Mouse (Mus musculus) activated CD4-positive, CD25-positive, alpha-beta regulatory T cell, adult 4 months (primary cell): ENCODE results near the gene Gprc5b. TPM values are rescaled to one million over a fixed set of nuclear protein-coding genes. Genes with fewer than 3 reads are reported as not detected.

Experiments
- ATAC-seq: one replicate; pipeline ENCODE4 v1.8.0; 2017
- polyA plus RNA-seq, 2 experiments: library from polyadenylated mRNA; unstranded; fragments of 100-300 nt; shearing (Covaris generic); gene quantifications; one replicate each; pipeline ENCODE4 v1.2.1; 2017

Gprc5b gene
- polyA plus RNA-seq, 2 experiments from 2014 or later: 1.5 to 2.3 TPM

- no peak for ATAC-seq
These were observed 5.6 kb downstream of the Gprc5b start for GRCm38 (mm10) chr7:118989275-118989856.

GRCm38 (mm10) chr7:118986369-118986768, 8.6 kb downstream of the Gprc5b start:
- no peak for ATAC-seq

- ATAC-seq: no peak
These were observed 9.2 kb downstream of the Gprc5b start for GRCm38 (mm10) chr7:118985786-118986185.

GRCm38 (mm10) chr7:118983961-118984360, 11.1 kb downstream of the Gprc5b start:
- no peak for ATAC-seq

GRCm38 (mm10) chr7:118982586-118982985, 12.4 kb downstream of the Gprc5b start:
- no peak for ATAC-seq

- no peak for ATAC-seq
These were observed 13.2 kb downstream of the Gprc5b start for GRCm38 (mm10) chr7:118981831-118982230.

GRCm38 (mm10) chr7:118981346-118981745, 13.7 kb downstream of the Gprc5b start:
- ATAC-seq: no peak

- no peak for ATAC-seq
These were observed 15.3 kb downstream of the Gprc5b start for GRCm38 (mm10) chr7:118979708-118980107.

GRCm38 (mm10) chr7:118979121-118979520, 15.9 kb downstream of the Gprc5b start:
- ATAC-seq: no peak

GRCm38 (mm10) chr7:118977167-118977543, 17.9 kb downstream of the Gprc5b start:
- ATAC-seq: no peak

- no peak for ATAC-seq
These were observed 18.4 kb downstream of the Gprc5b start for GRCm38 (mm10) chr7:118976414-118977166.

- no peak for ATAC-seq
These were observed 19.2 kb downstream of the Gprc5b start for GRCm38 (mm10) chr7:118975837-118976236.

- no peak for ATAC-seq
These were observed 21.6 kb downstream of the Gprc5b start for GRCm38 (mm10) chr7:118973377-118973776.

GRCm38 (mm10) chr7:118972306-118972705, 22.7 kb downstream of the Gprc5b start:
- no peak for ATAC-seq

GRCm38 (mm10) chr7:118971499-118971898, 23.5 kb downstream of the Gprc5b start:
- ATAC-seq: no peak

- no peak for ATAC-seq
These were observed 26.1 kb downstream of the Gprc5b start for GRCm38 (mm10) chr7:118968870-118969269.

- ATAC-seq: no peak
These were observed 29.8 kb downstream of the Gprc5b start for GRCm38 (mm10) chr7:118965198-118965597.

GRCm38 (mm10) chr7:118964777-118965176, 30.2 kb downstream of the Gprc5b start:
- ATAC-seq: no peak

- ATAC-seq: no peak
These were observed 35.8 kb downstream of the Gprc5b start for GRCm38 (mm10) chr7:118959209-118959608.

GRCm38 (mm10) chr7:118956616-118957246, 38.3 kb downstream of the Gprc5b start:
- no peak for ATAC-seq

- ATAC-seq: no peak
These were observed 40.0 kb downstream of the Gprc5b start for GRCm38 (mm10) chr7:118954968-118955367.

- ATAC-seq: no peak
These were observed 41.3 kb downstream of the Gprc5b start for GRCm38 (mm10) chr7:118953626-118954282.

GRCm38 (mm10) chr7:118949749-118950148, 45.3 kb downstream of the Gprc5b start:
- no peak for ATAC-seq
